Mouse (Mus musculus) ovary, adult 18-20 months (tissue): ENCODE data around the gene Cadps.

Source experiments
- DNase-seq: peaks from one replicate; pipeline ENCODE4 v3.0.0; 2022; ENCODE audit warnings: low spot score, mixed read lengths

Cadps gene

GRCm38 (mm10) chr14:12730979-12731378 lies 91.9 kb downstream of the Cadps start:
- DNase-seq: no peak

- no peak for DNase-seq
Measured at GRCm38 (mm10) chr14:12722452-12723194, 100.3 kb downstream of the Cadps start.

- no peak for DNase-seq
Measured at GRCm38 (mm10) chr14:12718766-12719165, 104.1 kb downstream of the Cadps start.

- DNase-seq: no peak
Measured at GRCm38 (mm10) chr14:12715906-12716659, 106.8 kb downstream of the Cadps start.

GRCm38 (mm10) chr14:12707395-12707794 lies 115.5 kb downstream of the Cadps start:
- DNase-seq: no peak

- DNase-seq: no peak
Measured at GRCm38 (mm10) chr14:12704461-12704860, 118.4 kb downstream of the Cadps start.

- DNase-seq: no peak
Measured at GRCm38 (mm10) chr14:12690201-12690600, 132.7 kb downstream of the Cadps start.

- no peak for DNase-seq
Measured at GRCm38 (mm10) chr14:12685015-12685414, 137.9 kb downstream of the Cadps start.

- DNase-seq: no peak
Measured at GRCm38 (mm10) chr14:12680819-12681638, 141.8 kb downstream of the Cadps start.

- no peak for DNase-seq
Measured at GRCm38 (mm10) chr14:12661430-12661829, 161.4 kb downstream of the Cadps start.

- no peak for DNase-seq
Measured at GRCm38 (mm10) chr14:12657351-12657750, 165.5 kb downstream of the Cadps start.

- no peak for DNase-seq
Measured at GRCm38 (mm10) chr14:12642868-12643512, 179.9 kb downstream of the Cadps start.

GRCm38 (mm10) chr14:12638762-12639161 lies 184.1 kb downstream of the Cadps start:
- DNase-seq: no peak

- no peak for DNase-seq
Measured at GRCm38 (mm10) chr14:12637121-12637754, 185.6 kb downstream of the Cadps start.

GRCm38 (mm10) chr14:12624256-12625130 lies 198.4 kb downstream of the Cadps start:
- DNase-seq: no peak

- no peak for DNase-seq
Measured at GRCm38 (mm10) chr14:12607025-12607424, 215.9 kb downstream of the Cadps start.

- no peak for DNase-seq
Measured at GRCm38 (mm10) chr14:12606202-12606601, 216.7 kb downstream of the Cadps start.

- no peak for DNase-seq
Measured at GRCm38 (mm10) chr14:12602080-12602479, 220.8 kb downstream of the Cadps start.

GRCm38 (mm10) chr14:12595326-12595725 lies 227.6 kb downstream of the Cadps start:
- DNase-seq: no peak

GRCm38 (mm10) chr14:12592472-12593075 lies 230.3 kb downstream of the Cadps start:
- no peak for DNase-seq
